Mouse (Mus musculus) embryo, embryonic 10 days (tissue): ENCODE results near the gene Zmiz1.

ENCODE experiments used
- DNase-seq: peaks from one replicate; pipeline ENCODE4 v3.0.0-alpha.2; 2015; ENCODE audit warnings: low spot score

Zmiz1 gene

GRCm38 (mm10) chr14:25645717-25646116 lies 186.7 kb downstream of the Zmiz1 start:
- DNase-seq: no peak

- peak; percentile 69 for DNase-seq
These were observed 187.2 kb downstream of the Zmiz1 start for GRCm38 (mm10) chr14:25646161-25646621.

GRCm38 (mm10) chr14:25651131-25651530 lies 192.1 kb downstream of the Zmiz1 start:
- DNase-seq: no peak

DNA sequence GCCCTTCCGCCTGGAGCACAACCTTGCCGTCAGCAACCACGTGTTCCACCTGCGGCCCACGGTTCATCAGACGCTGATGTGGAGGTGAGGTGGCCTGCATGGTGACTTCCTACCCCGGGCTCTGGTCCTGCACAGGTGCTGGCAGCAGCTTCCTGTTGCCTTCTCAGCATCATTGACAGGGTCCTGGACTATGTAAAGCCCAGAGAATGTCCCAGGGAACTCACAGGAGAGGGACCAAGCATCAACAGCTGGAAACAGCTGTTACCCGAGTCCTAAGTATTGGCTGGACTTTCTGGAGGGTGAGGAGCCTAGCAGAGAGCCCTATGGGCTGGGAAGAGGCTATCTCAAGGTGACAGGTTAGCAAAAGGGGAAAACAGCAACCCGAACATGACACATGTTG lies 192.9 kb downstream of the Zmiz1 start:
- no peak for DNase-seq

DNA sequence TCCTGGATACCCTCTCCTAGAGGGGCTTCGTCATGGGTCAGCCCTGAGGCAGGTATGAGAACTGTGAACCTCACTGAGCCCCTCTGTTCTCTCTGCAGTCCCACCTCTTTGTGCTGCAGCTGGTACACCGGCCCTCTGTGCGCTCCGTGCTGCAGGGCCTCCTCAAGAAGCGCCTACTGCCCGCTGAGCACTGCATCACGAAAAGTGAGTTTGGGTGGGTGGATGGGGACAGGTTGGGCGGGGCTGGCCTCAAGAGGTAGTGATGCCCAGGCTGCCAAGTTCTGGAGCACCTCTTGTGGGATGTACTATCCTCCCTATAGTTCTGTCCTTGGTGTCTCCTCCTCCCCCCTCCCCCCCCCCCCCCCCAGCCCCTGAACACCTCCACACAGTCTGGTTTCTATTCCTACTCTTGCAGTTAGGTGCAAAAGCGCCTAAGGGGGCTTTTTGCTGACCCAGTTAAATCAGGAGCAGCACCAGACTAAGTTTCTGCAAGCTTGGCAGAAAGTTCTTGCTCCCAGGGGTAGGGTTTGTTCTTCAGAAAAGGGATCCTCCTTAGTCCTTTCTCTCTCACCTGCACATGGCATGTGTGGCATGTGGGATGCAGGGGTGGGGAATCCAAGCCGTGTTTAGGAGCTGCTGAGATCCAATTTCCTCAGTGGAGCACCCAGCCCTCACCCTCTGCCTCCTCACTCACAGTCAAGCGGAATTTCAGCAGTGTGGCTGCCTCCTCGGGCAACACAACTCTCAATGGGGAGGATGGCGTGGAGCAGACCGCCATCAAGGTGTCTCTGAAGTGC lies 195.6 kb downstream of the Zmiz1 start:
- DNase-seq: no peak

DNA sequence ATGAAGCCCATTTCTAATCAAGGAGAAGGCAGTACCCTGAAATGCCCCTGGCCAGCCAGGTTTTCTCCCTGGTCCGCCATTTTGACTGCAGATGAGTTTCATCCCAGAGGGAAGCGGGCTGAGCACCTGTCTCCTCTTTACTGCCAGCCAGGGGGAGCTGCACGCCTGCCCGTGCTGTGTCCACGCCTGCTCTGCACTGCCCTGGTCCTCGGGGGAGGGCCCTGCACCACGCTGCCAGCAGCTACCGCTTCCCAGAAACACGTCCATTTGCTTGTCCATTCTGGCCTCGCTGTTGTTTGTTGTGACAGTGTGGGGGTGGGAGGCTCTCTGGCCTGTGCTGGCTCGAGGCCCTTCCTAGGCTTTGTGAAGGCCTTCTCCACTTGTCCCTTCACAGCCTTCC lies 201.7 kb downstream of the Zmiz1 start:
- DNase-seq: peak; percentile 48

- DNase-seq: peak; percentile 19
These were observed 202.4 kb downstream of the Zmiz1 start for GRCm38 (mm10) chr14:25661185-25661920.

DNA sequence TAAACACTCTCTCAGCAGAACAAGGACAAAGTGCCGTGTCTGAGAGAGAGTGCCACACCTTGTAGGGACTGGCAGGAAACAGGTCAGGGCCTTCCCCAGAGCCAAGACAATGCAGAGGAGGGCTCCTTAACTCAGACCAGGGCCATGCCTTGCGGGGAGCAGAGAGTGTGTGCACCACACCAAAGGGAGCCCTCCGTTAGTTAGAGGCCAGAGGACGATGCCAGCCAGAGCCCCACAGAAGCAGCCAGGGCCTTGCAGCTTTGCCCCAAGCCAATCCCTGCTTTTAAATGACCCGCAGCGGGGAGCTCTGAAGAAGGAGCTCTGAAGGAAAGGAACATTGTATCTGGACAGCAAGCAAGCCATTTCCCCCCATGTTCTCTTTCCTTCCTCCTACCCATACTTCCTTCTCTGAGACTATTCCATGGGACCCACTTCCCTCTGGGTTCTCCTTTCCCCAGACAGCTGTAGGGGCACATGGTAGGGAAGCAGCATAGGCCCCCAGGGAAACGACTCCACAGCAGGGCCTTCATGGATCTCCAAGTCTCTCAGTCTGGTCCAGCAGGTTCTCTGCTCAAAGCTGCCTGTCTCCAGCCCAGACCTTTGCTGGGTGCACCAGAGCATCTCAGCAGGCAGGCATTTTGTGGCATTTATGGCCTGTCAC lies 204.8 kb downstream of the Zmiz1 start:
- no peak for DNase-seq

GRCm38 (mm10) chr14:25664310-25664695 lies 205.3 kb downstream of the Zmiz1 start:
- DNase-seq: no peak

DNA sequence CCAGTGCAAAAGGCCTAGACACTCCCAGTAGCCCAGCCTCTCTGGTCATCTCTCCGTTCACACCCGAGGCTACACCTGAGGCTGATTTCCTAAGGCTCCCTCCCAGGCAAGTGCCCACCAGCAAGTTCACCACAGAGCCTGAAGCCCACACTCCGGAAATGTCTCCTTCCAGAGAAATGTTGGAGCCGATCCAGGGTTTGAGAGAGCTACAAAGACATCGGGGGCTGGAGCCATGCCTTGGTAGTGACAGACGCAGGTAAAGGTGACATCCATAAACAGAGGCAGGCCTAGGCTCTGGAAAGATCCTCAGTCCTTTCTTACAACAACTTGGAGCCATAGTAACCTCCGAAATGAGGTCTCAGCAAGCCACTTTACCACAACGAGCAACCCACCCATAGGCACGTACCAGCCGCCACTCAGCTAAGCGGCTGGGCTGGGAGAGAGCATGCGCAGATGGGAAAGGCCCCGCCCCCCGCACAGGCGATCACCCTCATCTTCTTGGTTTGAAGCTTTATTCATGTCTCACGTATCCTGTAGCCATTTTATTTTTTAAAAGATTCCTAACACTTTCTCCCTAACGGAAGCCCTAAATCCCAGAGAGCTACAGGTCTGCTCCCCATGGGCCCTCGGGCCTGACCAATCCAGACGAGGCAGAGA lies 206.5 kb downstream of the Zmiz1 start:
- DNase-seq: peak; percentile 19

GRCm38 (mm10) chr14:25666668-25667376 lies 207.8 kb downstream of the Zmiz1 start:
- peak; percentile 31 for DNase-seq

DNA sequence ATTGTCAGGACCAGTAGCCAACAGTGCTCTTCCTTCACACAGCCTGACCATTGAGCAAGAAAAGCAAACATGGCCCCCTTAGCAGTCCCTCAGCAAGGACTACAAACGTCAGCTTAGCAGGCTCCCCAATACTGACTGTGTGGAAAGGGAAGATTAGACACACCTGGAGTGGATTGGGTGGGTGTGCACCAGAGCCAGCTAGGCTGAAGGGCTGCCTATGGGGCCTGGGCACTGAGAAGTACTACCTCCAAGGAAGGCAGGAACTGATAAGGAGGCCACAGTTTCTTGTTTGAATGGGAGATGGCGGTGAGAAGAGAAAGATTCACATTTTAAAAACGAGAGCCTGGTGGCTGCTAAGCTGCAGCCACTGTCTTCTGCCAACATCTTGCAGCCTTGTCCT lies 208.6 kb downstream of the Zmiz1 start:
- no peak for DNase-seq

- no peak for DNase-seq
These were observed 220.6 kb downstream of the Zmiz1 start for GRCm38 (mm10) chr14:25679625-25680024.

GRCm38 (mm10) chr14:25682020-25682419 lies 223.0 kb downstream of the Zmiz1 start:
- DNase-seq: no peak

GRCm38 (mm10) chr14:25686216-25686945 lies 227.4 kb downstream of the Zmiz1 start:
- no peak for DNase-seq

DNA sequence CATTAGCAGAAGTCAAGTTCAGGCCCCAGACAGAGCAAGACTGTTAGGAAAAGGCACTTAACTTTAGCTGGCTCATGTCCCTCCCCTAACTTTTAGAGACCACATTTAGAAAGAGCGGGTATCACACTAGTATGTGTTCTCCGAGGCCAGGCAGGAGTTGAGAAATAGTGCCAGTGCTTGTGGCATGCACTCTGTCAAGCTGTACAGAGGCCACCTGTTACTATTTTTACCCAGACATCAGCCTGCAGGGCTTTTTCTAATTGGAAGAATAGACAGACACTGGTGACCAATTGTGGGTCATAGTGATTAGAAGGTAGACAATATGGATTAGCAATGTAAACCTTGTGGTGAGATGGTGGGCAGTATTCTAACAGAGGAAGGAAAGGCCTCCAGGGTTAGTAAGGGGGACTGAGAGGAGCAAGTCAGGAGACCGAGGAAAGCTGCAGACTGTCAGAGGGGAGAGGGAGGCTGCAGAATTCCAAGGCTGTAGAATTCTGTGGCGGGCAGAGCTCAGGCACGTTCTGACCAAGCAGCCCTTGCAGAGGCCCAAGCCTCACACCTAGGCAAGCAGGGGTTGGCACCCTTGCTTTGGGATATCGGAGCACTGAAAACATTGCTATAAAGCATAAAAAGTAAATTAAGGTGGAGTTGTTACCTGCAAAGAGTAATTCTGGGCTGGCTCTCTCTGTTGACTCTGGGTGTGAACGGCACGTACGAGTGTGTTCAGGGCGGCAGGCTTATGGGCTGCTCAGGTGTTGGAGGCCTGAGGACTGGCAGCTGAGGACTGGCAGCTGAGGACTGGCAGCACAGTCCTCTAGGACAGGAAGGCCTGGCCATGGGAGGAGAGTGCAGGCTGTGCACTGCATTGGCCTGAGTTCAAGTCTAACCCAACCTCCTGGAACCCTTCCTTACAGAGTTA lies 228.3 kb downstream of the Zmiz1 start:
- DNase-seq: no peak

GRCm38 (mm10) chr14:25693271-25693887 lies 234.4 kb downstream of the Zmiz1 start:
- no peak for DNase-seq

- DNase-seq: peak; percentile 97
These were observed 235.0 kb downstream of the Zmiz1 start, which contains the start of gene Ppif for GRCm38 (mm10) chr14:25693888-25694568. Gene Ppif, plus strand, starts transcription at chr14:25694154.

- peak; percentile 39 for DNase-seq
These were observed 235.5 kb downstream of the Zmiz1 start for GRCm38 (mm10) chr14:25694569-25694897.
